Mouse (Mus musculus) hindlimb bud, embryonic 11.5 days (tissue): Measurements from ENCODE around the gene Tmem245.
"Not testable (repeated sequence)": the region's sequence is repeated elsewhere in the genome, so short reads cannot be mapped to it uniquely, and the experiment has no call there.

Experiments
- DNase-seq: peaks from one replicate; pipeline ENCODE4 v3.0.0-alpha.2; 2012; ENCODE audit warnings: low read depth, low spot score; ENCODE audit errors: extremely low spot score

Gene Tmem245

GRCm38 (mm10) chr4:56930312-56930711 is 16.9 kb downstream of the Tmem245 start:
- DNase-seq, result no peak

GRCm38 (mm10) chr4:56926971-56927370 is 20.3 kb downstream of the Tmem245 start:
- no peak for DNase-seq

DNA sequence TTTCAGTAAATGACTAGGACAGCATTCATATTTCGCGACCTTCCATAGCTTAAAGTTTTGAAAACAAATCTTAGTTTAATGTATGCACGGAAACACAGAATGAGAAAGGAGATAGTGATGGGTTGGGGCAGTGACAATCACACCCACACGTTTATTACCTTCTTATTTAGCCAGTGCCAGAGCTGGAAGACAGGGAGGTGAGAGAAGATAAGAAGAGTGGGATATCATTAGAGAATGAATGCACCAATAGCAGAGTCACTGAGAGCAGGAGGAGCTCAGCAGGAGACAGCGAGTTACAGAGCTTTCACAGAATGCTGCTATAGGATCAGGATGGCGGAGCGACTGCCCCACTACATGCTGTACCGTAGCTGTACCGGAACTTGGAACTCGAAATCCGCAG is 25.0 kb downstream of the Tmem245 start:
- DNase-seq, result no peak

DNA sequence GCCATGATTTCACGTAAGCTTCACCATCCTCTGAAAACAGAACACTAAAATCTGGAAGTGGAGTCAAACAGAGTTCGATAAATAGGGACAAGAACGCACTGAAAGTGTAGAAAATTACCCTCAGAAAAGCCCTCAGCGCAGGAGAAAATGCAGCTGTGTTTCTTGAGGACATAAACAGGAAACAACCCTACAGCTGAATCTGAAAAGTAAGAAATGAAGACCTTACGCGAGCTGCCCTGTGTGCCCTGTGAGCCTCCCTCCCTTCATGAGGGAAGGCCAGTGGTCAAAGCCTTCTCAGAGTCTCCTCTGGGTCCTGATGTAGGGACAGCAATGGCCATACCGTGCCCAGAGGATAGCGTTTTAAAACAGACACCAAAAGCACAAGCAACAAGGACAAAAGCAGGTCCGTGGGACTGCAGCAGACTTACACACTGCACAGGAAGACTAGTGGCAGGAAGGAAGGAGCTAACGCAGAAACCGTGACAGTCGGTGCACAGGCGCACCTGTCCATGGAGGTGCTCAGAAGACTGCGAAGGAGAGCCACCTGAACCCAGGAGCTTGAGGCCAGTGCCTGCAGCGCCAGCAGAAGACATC is 31.4 kb downstream of the Tmem245 start:
- no peak for DNase-seq

- no peak for DNase-seq
Observed at GRCm38 (mm10) chr4:56914761-56915160, 32.5 kb downstream of the Tmem245 start.

DNA sequence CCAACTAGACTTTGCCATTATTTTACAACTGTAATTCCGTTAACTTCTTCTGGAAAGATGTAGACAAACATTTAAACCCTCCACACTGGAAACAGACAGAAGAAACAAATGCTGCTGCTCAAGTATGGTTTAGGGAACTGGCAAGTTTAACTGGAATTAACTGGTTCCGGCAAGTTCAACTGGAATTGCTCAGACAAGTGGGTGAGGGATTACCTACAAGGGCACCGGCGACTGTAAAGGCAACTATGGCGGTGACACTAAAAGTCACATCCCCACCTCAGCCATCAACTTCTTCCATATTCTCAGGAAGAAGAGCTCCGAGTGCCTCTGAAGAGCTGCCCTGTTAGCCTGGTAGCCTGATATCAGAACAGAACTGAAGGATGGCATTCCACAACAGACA is 32.9 kb downstream of the Tmem245 start:
- DNase-seq, result no peak

DNA sequence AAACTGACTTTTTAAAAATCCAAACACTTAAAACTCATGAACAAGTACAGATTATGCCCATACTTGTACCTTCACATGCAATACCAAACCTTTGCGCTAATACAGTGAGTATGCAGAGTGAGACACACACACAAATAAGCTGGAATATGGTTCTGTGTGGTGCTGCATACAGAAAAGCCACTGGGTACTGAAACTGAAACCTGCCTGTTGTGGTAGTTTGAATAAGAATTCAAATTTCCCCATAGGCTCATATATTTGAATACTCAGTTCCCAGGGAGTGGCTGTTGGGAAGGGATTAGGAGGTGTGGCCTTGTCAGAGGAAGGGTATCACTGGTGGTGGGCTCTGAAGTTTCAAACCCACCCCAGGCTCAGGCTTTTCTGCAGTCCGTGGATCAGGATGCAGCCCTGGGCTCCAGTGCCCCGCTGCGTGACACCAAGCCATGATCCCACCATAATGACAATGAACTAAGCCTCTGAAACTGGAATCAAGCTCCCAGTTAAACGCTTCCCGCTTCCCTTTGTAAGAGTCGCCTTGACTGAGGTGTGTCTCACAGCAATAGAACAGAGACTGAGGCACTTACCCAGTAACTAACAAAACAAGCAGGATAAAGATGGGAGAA is 34.7 kb downstream of the Tmem245 start:
- no peak for DNase-seq

GRCm38 (mm10) chr4:56909568-56909967 is 37.7 kb downstream of the Tmem245 start:
- DNase-seq, result peak; percentile 18

- no peak for DNase-seq
Observed at GRCm38 (mm10) chr4:56907671-56908070, 39.6 kb downstream of the Tmem245 start.

DNA sequence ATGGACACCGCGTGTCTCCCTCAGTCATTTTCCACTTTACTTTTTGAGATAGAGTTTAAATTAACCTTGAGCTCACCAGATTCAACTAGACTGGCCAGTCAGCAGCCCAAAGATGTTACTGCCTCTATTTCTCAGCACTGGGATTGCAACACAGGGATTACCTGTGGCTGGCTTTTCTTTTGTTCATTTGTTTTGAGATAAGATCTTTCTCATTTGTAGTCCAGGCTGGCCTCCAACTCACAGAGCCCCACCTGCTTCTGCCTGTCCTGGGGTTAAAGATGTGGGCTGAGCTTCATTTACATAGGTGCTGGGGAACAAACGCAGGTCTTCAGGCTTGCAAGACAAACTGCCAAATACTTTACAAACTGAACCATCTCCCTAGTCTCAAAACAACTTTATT is 40.3 kb downstream of the Tmem245 start:
- no peak for DNase-seq

DNA sequence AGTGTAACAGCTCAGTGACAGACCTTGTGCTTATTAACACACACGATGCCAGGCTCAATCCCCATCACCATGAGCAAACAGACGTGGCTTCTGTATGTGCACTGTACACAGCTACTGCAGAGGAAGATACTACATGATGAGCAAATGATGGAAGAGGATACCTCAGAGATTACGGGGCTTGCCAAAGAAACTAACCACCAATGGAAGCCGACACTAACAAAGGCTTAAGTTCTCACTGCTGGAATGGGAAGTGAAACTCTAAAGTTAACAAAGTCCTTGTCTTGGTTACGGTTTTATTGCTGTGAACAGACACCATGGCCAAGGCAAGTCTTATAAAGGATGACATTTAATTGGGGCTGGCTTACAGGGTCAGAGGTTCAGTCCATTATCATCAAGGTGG is 41.7 kb downstream of the Tmem245 start:
- no peak for DNase-seq

GRCm38 (mm10) chr4:56901671-56902070 is 45.6 kb downstream of the Tmem245 start:
- no peak for DNase-seq

DNA sequence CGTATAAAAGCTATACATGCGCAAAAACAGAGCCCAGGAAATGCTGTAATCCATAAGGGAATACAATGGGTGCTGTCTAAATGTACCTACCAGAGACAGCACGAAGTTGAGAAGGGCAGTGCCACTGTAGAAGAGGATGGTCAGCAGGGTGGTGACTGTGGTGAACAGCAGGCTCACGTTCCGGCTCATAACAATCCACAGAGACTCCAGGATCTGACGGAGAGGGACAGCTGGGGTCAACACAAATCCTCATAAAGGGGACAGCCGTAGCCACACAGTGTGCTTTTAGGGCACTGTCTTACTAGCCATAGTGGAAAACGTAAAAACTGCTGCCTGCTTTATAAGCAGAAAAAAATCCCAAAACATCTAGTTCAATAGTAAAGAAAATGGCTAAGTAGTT is 48.0 kb downstream of the Tmem245 start:
- DNase-seq, result no peak

GRCm38 (mm10) chr4:56897511-56897910 is 49.7 kb downstream of the Tmem245 start:
- no peak for DNase-seq

- no peak for DNase-seq
Observed at GRCm38 (mm10) chr4:56894196-56894595, 53.0 kb downstream of the Tmem245 start.

GRCm38 (mm10) chr4:56892501-56893115 is 54.6 kb downstream of the Tmem245 start:
- no peak for DNase-seq

GRCm38 (mm10) chr4:56888483-56888882 is 58.8 kb downstream of the Tmem245 start:
- no peak for DNase-seq

- DNase-seq, result no peak
Observed at GRCm38 (mm10) chr4:56886286-56886979, 60.8 kb downstream of the Tmem245 start.

- no peak for DNase-seq
Observed at GRCm38 (mm10) chr4:56880036-56880703, 67.1 kb downstream of the Tmem245 start.

GRCm38 (mm10) chr4:56878971-56879370 is 68.3 kb downstream of the Tmem245 start:
- DNase-seq, result no peak

GRCm38 (mm10) chr4:56870541-56870940 is 76.7 kb downstream of the Tmem245 start:
- DNase-seq, result not testable (repeated sequence)
